Mouse (Mus musculus) gastrocnemius, adult 2 months (tissue): ENCODE results near the gene Fam216b. TPM values are rescaled to one million over a fixed set of nuclear protein-coding genes. Genes with fewer than 3 reads are reported as not detected.
A peak's percentile ranks its signal among the peaks of the same experiment; 100 is the strongest.

Experiments
- DNase-seq: peaks from one replicate; pipeline ENCODE4 v3.0.0; 2022
- H3K27ac ChIP-seq: fragments of 200-600 bp; 2 replicates; pipeline ENCODE4 v1.8.1; 2022; ENCODE audit warnings: mild to moderate bottlenecking
- H3K4me3 ChIP-seq: fragments of 200-600 bp; 2 replicates; pipeline ENCODE4 v1.8.1; 2022; ENCODE audit warnings: mild to moderate bottlenecking, moderate library complexity
- CTCF ChIP-seq: fragments of 200-600 bp; IDR thresholded peaks from 2 replicates; pipeline ENCODE4 v1.8.1; 2022; ENCODE audit warnings: antibody characterized with exemption, mild to moderate bottlenecking, moderate library complexity
- intact Hi-C: fragments of 180-260 bp; cut with DNase I; formaldehyde crosslinking; loops from one replicate; pipeline ENCODE4 v1.15.1; 2025
- long read RNA-seq, 2 experiments: library from polyadenylated mRNA; stranded (forward); transcript quantifications; one replicate each; pipeline ENCODE4 v2.0.0; 2021
- total RNA-seq, 2 experiments: library from RNA; stranded (reverse); gene quantifications; 2 replicates each; pipeline ENCODE4 v1.2.3; 2021

Fam216b gene
- not detected for total RNA-seq
- long read RNA-seq, experiment 1 = 0 reads
- long read RNA-seq, experiment 2 = 0 reads

GRCm38 (mm10) chr14:78088907-78089306, at the start of gene Fam216b:
TSS of gene Fam216b (minus strand) at chr14:78089007.
- Histone ChIP-seq H3K4me3 (no peak within 1 kb of the TSS), H3K27ac (no peak within 1 kb of the TSS)
- TF ChIP-seq CTCF = no peak
- no peak for DNase-seq
- intact Hi-C loops = no loop called here

- no peak for TF ChIP-seq CTCF
- intact Hi-C loops = no loop called here
- DNase-seq = no peak
These were observed 43.7 kb upstream of the Fam216b start for GRCm38 (mm10) chr14:78132368-78133052.

DNA sequence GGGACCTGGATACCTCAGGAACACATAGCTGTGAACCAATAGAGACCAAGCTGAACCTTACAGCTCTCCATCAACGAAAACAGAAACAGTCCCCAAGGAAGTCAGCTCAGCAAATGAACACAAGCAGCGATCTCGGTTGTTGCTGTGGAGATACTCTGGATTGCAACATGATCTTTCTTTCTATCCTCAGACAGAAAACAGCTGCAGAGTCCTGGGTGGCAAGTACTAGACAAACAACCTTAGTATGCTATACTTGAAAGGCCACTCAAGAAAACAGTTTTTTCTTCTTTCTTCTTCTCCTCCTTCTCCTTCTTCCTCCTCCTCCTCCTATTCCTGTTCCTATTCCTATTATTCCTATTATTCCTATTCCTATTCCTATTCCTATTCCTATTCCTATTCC, 37.9 kb upstream of the Fam216b start:
- no peak for DNase-seq
- H3K27ac ChIP-seq = no peak overlapping the region
- no peak for TF ChIP-seq CTCF
- intact Hi-C loops = no loop called here
- no peak overlapping the region for H3K4me3 ChIP-seq

More at GRCm38 (mm10) chr14:78132368-78133052, 43.7 kb upstream of the Fam216b start:
- Histone ChIP-seq H3K27ac (no peak overlapping the region), H3K4me3 (no peak overlapping the region)

DNA sequence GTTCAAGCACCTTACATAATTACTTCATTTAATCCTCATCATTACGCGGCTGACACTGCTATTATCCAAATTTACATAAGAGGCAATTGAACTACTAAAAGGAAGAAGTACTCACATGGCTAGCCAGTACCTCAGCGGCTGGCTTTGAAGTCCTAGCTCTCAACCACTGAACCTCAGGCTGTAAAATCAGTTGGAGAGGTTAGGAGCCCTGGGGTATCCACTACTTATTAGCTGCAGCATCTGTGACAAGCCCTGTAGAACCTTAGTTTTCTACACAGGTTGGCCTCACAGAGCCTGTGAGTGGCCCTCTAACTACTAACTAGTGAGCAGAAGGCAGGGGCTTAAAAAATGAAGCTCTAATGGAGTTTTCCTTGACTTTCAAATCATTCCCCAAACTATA, 31.5 kb upstream of the Fam216b start:
- no peak overlapping the region for H3K4me3 ChIP-seq
- no peak overlapping the region for H3K27ac ChIP-seq
- intact Hi-C loops = no loop called here
- DNase-seq = no peak
- no peak for TF ChIP-seq CTCF

- DNase-seq = no peak
- intact Hi-C loops = no loop called here
- H3K27ac ChIP-seq = no peak overlapping the region
- TF ChIP-seq CTCF = no peak
- no peak overlapping the region for H3K4me3 ChIP-seq
These were observed 30.8 kb upstream of the Fam216b start for GRCm38 (mm10) chr14:78119449-78120200.

DNA sequence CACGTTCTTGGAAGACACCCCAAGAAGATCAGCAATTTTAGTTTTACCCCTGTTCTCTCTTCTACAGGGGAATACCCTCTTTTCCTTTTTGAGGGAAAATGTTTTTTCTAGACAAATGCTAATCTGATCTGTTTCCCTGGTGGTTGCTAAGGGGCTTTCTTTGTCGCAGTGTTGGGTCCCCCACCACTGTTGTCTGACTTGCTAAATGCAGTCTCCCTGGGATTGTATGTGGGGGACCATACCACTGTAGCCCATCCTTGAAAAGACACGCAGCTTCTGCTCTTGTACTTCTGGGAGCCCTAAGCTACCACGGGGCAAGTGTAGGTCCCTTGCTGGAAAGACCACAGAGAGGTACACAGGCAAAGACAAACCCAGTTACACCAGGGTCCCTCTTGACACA, 28.9 kb upstream of the Fam216b start:
- no peak overlapping the region for H3K27ac ChIP-seq
- no peak for DNase-seq
- TF ChIP-seq CTCF = no peak
- H3K4me3 ChIP-seq = no peak overlapping the region
- intact Hi-C loops = no loop called here

- H3K4me3 ChIP-seq = no peak overlapping the region
- DNase-seq = no peak
- intact Hi-C loops = no loop called here
- H3K27ac ChIP-seq = no peak overlapping the region
- no peak for TF ChIP-seq CTCF
These were observed 28.5 kb upstream of the Fam216b start for GRCm38 (mm10) chr14:78117268-78117667.

GRCm38 (mm10) chr14:78112466-78112865, 23.7 kb upstream of the Fam216b start:
- no peak for TF ChIP-seq CTCF
- Histone ChIP-seq H3K27ac (no peak overlapping the region), H3K4me3 (no peak overlapping the region)
- no peak for DNase-seq
- intact Hi-C loops = no loop called here

GRCm38 (mm10) chr14:78110871-78111270, 22.1 kb upstream of the Fam216b start:
- Histone ChIP-seq H3K27ac (no peak overlapping the region), H3K4me3 (no peak overlapping the region)
- TF ChIP-seq CTCF = no peak
- peak; percentile 18 for DNase-seq
- intact Hi-C loops = no loop called here

GRCm38 (mm10) chr14:78109419-78109818, 20.6 kb upstream of the Fam216b start:
- TF ChIP-seq CTCF = no peak
- no peak for DNase-seq
- intact Hi-C loops = no loop called here
- Histone ChIP-seq H3K4me3 (no peak overlapping the region), H3K27ac (no peak overlapping the region)

DNA sequence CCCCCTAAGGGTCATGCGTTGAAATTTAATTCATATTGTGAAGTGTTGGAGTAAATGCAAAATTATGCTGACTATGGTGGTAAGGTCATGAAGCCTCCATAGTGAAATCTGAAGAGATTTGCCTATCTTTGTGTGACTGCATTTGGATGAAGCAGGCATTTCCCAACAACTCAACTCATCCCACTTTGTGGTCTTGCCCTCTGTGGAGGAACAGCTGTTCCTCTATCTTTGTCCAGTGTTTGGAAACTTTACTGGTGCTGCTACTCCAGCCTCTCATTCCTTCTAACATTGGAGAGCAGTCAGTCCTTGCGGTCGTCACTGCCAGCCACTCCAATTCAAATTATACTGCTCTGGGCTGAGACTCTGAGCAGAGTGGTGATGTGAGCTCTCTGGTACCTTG, 19.6 kb upstream of the Fam216b start:
- no peak for DNase-seq
- H3K27ac ChIP-seq = no peak overlapping the region
- TF ChIP-seq CTCF = no peak
- intact Hi-C loops = no loop called here
- no peak overlapping the region for H3K4me3 ChIP-seq

DNA sequence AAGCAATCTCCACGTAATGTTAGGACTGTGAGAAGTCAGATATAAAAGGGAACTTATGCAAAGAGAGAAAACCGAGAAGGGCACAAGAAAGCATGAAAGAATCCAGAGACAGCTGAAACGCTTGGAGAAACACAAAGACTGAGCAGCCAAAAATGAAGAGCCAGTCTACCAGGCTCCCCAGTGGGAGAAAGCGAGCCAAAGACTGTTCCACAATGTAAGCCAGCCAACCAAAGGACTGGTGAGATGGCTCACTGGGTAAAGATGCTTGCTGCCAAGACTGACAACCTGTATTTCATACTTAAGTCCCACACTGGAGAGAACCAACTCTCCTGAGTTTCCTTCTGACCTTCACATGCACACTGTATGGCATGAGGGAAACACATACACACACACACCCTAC, 784 bp upstream of the Fam216b start:
- no peak for DNase-seq
- intact Hi-C loops = no loop called here
- H3K27ac ChIP-seq = no peak overlapping the region

DNA sequence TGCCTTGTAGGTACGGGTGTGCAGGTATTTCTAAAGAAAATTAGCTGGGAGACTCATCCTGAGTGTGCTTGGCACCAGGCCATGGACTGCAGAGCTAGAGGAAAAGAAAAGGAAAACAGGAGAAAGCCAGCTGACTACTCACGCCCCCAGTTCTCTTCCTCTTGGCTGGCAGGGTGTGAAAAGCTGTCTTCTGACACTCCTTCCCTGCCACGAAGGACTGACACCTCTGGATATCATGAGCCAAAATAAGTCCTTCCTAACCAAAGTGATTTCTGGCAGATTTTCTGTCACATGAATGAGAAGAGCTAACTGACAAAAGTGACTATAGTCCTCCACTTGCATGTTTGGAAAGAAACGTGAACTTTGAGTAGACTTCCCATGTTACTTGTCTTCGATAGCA, 5.3 kb downstream of the Fam216b start:
- DNase-seq = no peak
- no peak overlapping the region for H3K4me3 ChIP-seq
- intact Hi-C loops = no loop called here
- no peak overlapping the region for H3K27ac ChIP-seq
- TF ChIP-seq CTCF = no peak

More for the DNA sequence above, 784 bp upstream of the Fam216b start:
- no peak overlapping the region for H3K4me3 ChIP-seq
- TF ChIP-seq CTCF = no peak
